Mouse (Mus musculus): Measurements from ENCODE around the gene Scaf4.

- TF ChIP-seq CTCF (IDR thresholded peaks at IDR 0.05; ENCODE audit: low read depth) (no peak), EP300 (IDR thresholded peaks at IDR 0.05; ENCODE audit: low read depth) (no peak)
Observed at GRCm38 (mm10) chr16:90275521-90275920, 8.8 kb downstream of the Scaf4 start.
